Mouse (Mus musculus) 3134 (cell line): ENCODE measurements around the gene Pik3r5.

Experiments
- DNase-seq: peaks from one replicate; pipeline ENCODE4 v3.0.0-alpha.2; 2011; ENCODE audit warnings: low spot score; ENCODE audit not compliant: insufficient read length; ENCODE audit errors: extremely low read depth

The Pik3r5 gene

GRCm38 (mm10) chr11:68446547-68446946 lies 14.6 kb downstream of the Pik3r5 start:
- peak; percentile 50 for DNase-seq

- DNase-seq = no peak
These were observed 15.3 kb downstream of the Pik3r5 start for GRCm38 (mm10) chr11:68447242-68447641.

- no peak for DNase-seq
These were observed 16.4 kb downstream of the Pik3r5 start for GRCm38 (mm10) chr11:68448356-68448755.

DNA sequence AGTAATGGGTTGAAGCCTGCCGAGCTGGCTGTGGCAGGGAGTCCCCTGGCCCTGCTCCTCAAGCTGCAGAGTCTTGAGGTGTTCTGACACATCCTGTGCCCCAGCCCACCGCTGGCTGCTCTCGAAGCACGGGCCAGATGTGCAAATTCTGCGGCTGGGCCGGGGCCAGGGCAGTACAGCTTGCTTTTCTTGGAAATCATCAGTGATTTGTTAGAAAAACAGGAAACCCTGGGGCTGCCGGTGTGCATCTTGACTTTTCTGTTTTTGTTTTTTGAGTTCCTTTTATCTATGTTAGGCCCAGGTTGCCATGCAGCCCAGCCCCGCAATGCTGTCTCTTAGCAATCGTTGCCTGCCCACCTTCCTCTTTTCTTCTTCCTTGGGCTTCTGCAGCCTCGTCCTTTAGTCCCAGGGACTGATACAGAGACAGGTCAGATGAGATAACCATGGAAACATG lies 19.4 kb downstream of the Pik3r5 start:
- DNase-seq = no peak

GRCm38 (mm10) chr11:68451747-68452405 lies 20.0 kb downstream of the Pik3r5 start:
- no peak for DNase-seq

DNA sequence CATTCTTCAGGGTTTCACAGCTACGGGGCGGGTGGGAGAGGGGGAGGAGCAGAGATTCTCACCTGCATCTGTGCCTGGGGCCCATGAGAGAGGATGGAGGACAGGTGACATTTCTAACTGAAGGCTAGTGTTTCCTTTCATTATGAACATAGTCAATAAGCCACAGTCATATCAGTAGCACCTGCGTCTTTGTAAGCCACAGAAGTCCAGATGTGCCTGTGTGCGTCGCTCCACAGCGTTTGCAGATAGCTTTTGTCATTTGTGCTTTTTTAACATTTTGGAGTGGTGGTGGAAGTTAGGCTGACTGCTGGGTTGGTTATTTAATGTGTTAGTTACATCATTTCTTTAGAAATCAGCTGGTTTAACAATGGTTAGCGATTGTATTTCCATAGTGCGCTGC lies 20.8 kb downstream of the Pik3r5 start:
- no peak for DNase-seq

DNA sequence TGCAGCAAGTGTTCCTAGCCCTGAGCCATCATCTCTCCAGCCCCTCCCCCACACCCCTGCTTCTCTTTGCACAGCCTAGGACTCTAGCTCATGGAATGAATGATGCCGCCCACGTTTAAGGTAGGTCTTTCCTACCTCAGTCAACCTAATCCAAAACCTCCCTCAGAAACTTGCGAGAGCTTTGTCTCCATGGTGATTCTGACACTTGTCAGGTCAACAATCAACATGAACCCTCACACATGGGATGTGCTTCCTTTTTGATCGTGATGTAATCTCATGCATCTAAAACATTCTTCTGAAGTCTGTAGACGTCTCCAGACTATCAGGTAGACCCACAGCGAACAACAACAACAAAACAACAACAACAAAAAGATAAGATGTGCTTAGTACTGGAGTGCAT lies 21.4 kb downstream of the Pik3r5 start:
- no peak for DNase-seq

DNA sequence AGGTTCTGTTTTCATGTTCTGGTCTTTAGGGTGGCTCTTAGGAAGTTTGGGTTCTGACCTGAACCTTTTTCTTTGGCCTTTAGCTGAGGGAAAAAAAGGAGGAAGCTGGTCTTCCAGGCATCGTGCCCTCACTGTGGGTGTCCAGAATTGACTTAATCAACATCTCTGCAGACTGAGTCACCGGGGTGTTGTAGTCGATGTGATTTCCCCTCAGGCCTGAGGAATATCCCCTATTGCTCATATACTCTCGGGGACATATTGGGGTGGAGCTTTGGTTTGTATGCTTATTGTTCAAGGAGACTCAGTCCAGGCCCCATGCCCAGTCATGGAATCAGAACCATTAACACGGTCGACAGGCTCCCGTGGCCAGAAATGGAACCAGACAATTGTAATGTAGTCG lies 26.2 kb downstream of the Pik3r5 start:
- DNase-seq = peak; percentile 58

DNA sequence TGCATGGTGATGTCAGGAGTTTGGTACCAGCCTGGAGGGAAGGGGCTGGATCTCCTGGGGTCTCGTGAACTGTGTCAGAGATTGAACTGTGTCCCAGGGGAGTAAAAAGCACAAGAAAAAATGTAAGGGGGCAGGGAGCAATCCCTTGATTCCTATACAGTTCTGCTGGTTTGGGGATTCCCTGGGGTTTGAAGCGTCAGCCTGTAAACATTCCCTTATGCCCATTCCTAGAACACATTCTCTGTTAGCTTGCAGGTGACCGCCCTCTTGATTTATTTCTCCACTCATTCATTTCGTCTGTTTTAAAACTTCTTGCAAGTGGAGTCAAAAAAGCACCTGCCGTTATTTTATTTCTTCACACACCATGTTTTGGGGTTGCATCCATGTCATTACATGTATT lies 27.1 kb downstream of the Pik3r5 start:
- DNase-seq = no peak

DNA sequence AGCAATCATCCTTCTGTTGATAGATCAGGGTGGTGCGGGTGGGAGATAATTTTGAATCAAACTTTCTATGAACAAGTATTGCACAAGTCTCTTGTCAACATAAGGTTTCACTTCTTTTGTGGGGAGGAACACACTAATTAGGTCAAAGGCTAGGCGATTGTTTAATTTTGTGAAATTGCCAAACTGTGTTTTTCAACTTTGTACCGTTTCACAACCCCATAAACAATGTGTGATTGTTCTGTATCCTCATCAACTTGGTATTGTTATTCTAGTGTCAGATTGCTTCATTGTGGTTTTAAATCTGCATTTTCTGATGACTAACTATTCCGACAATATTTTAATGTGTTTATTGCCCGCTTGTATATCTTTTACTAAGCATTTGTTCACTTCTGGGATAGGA lies 27.6 kb downstream of the Pik3r5 start:
- DNase-seq = no peak

DNA sequence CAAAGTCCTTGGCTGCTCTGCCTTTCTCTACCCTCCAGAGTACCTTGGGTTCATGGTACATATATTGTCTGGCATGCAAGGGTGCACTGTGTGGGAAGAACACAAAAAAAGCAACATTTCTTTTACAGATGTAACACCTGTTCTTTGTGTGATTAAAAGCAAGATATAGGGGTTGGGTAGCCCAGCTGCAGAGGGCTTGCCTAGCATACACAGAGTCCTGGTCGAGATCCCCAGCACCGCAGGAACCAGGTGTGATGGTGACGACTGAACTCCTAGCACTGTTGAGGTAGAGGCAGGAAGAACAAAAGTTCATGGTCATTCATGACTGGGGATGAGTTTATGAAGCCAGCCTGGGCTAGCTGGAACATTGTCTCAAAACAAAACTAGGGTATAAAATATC lies 30.8 kb downstream of the Pik3r5 start:
- no peak for DNase-seq

GRCm38 (mm10) chr11:68464260-68464659 lies 32.3 kb downstream of the Pik3r5 start:
- no peak for DNase-seq

DNA sequence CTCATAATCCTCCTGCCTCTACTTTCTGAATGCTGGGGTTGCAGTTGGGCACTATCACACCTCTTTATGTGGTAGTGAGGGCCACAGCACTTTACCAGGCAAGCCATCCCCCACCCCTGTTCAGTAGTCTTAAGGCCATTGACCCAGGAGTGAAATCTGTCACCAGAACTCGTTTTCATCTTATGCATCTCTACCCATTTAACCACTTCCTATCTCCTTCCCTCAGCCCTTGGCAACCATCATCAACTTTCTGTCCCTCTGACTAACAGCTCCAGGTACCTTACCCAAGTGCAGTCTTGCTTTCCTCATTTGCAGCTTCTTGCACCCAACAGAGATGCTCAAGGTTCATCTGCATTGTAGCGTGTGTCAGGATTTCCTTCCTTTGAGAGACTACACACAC lies 33.2 kb downstream of the Pik3r5 start:
- no peak for DNase-seq

DNA sequence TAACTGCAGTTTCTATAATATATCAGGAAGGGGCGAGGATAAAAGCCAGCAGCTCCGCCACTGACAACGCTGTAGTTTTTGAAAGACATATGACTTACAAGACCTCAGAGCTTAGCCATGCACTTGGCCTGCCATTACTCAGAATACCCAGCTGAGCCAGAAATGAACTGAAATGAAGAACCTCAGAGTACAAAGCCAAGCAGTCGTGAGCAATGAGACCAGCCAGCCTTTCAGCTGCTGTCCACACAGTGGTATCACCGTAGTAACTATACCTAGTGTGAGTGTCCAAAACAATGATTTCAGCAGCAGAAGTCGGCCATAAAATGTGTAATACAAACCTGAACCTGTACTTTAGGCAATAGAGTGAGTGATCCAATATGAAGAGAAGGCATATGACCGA lies 35.5 kb downstream of the Pik3r5 start:
- DNase-seq = no peak

DNA sequence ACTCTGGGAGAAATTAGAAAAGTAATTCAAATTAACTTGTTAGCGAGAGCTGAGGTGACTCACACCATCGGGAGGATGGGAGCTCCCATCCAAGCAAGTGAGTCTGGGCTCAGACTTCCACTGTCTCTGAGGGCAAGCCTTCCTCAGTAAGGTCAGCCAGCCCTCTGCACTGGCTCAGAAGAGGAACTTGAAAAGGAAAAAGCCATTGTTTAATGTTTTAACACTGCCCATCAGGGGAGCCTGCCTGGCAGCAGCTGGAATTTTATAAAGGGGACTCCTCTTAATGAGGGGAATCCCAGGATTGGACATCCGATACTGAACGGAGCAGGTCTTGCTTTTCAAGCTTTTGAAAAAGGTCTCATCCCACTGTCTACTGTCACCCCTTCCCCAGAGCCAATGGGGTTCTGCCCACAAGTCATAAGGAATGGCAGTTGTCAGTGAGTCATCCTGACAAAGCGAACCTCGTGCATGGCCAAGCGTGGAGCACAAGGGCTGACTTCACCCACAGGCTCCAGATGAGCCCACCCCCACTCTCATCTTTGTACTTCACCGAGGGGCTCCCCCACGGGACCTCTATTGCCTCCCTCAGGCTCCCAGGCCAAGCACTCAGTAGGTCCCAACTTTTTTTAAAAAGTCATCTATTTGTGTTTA lies 36.2 kb downstream of the Pik3r5 start:
- peak; percentile 56 for DNase-seq

DNA sequence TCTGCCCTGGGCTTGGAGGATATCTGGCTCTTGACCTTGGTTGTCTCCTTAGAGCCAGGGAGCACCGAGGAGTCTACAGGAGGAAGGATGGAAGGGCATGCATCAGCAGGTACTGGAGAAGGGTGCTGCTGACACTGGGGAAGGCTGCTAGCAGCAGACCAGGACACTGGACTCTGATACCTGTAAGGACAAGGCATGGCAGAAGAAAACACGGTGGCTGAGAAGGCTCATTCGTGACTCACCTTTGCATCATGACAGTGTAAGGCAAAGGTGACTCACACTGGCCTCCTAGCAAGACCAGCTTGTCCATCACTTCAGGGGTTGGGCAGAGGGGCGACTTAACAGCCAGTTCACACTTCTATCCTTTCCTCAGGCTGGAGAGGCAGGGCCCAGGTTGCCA lies 37.0 kb downstream of the Pik3r5 start:
- DNase-seq = peak; percentile 50

GRCm38 (mm10) chr11:68472162-68472849 lies 40.4 kb downstream of the Pik3r5 start:
- no peak for DNase-seq

- DNase-seq = no peak
These were observed 42.7 kb downstream of the Pik3r5 start for GRCm38 (mm10) chr11:68474600-68474999.

DNA sequence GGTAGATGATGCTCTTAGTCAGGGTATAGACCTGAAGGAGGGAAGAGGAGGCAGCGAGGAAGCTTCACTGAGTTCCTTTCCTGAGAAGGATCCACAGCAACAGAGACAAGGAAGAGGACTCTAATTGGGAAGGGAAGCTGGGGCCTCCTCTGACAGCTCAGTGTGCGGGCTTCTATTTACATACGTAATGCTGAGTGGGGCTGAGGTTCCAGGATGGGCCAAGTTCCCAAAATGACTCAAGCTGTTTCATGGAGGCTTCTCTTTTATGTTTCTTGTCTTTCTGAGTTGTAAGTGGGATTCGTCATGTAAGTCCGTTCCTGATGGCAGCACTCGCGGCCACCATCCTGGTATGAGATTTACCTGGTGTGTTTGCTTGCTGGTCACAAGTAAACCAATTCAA lies 43.8 kb downstream of the Pik3r5 start:
- DNase-seq = no peak

DNA sequence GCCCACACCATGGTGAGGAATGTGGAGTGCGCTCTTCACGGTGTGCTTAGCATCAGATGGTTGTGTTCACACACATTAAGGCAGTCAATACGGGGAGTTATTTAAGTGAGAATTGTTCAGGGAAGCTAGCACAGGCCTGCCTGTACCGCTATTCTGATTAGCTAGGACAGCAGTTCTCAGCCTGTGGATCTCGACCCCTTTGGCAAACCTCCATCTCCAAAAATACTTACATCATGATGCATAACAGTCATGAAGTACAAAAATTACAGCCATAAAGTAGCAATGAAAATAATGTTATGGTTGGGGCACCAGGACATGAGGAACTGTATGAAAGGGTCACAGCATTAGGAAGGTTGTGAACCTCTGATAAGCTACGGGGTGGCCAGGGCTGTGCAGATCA lies 45.7 kb downstream of the Pik3r5 start:
- no peak for DNase-seq

GRCm38 (mm10) chr11:68478574-68478981 lies 46.7 kb downstream of the Pik3r5 start:
- no peak for DNase-seq

- DNase-seq = no peak
These were observed 48.7 kb downstream of the Pik3r5 start for GRCm38 (mm10) chr11:68480660-68481059.
